Mouse (Mus musculus) forebrain, embryonic 11.5 days (tissue): ENCODE measurements at regions not wholly inside any gene's neighbourhood (a gene's known extent, or its start where the extent isn't known, plus 50 kb on each side); places are given as distances from the start of the nearest gene placed in this dataset.

ENCODE experiments used
- ATAC-seq: fragments of 200-750 bp; cut with Nextera tagmentation; replicated peaks from 2 replicates; pipeline ENCODE4 v1.8.0; 2017; ENCODE audit warnings: moderate TSS enrichment; ENCODE audit not compliant: low FRiP score
- DNase-seq: peaks from one replicate; pipeline ENCODE4 v3.0.0-alpha.2; 2017; ENCODE audit warnings: low spot score
- H3K27ac ChIP-seq: fragments of 300-500 bp; sonication (generic); 2 replicates; pipeline ENCODE4 v1.5.1; 2014; ENCODE audit warnings: low read depth, low read length
- H3K27me3 ChIP-seq: fragments of 300-500 bp; sonication (generic); 2 replicates; pipeline ENCODE4 v1.6.1; 2014; ENCODE audit warnings: mild to moderate bottlenecking, low read length, mixed read lengths; ENCODE audit not compliant: control insufficient read depth, insufficient read depth
- H3K36me3 ChIP-seq: fragments of 300-500 bp; sonication (generic); 2 replicates; pipeline ENCODE4 v1.6.1; 2014; ENCODE audit warnings: mild to moderate bottlenecking, low read length, moderate library complexity, mixed read lengths; ENCODE audit not compliant: control insufficient read depth, insufficient read depth
- H3K4me1 ChIP-seq: fragments of 300-500 bp; sonication (generic); replicated peaks from 2 replicates; pipeline ENCODE4 v1.6.1; 2014; ENCODE audit warnings: low read length, mixed read lengths; ENCODE audit not compliant: control insufficient read depth, insufficient read depth
- H3K4me2 ChIP-seq: fragments of 300-500 bp; sonication (generic); 2 replicates; pipeline ENCODE4 v1.6.1; 2014; ENCODE audit warnings: low read depth, mild to moderate bottlenecking, low read length, moderate library complexity, mixed read lengths; ENCODE audit not compliant: severe bottlenecking
- H3K4me3 ChIP-seq: fragments of 300-500 bp; sonication (generic); 2 replicates; pipeline ENCODE4 v1.5.1; 2014; ENCODE audit warnings: low read depth, low read length
- H3K9ac ChIP-seq: fragments of 300-500 bp; sonication (generic); 2 replicates; pipeline ENCODE4 v1.6.1; 2014; ENCODE audit warnings: low read length
- H3K9me3 ChIP-seq: fragments of 300-500 bp; sonication (generic); 2 replicates; pipeline ENCODE4 v1.6.1; 2016; ENCODE audit warnings: low read length, mixed read lengths; ENCODE audit not compliant: control insufficient read depth
- WGBS: fragments of 180-500 bp; shearing (Covaris S2); extraction: QIAGEN DNeasy Blood & Tissue Kit; methylation state at CpG from one replicate; pipeline ENCODE4 v1.1.7; 2014; 5-methylcytosine and 5-hydroxymethylcytosine counted together

- H3K9ac ChIP-seq: no peak overlapping the region
- 87% methylated on average over 6 of the region's 6 CpGs for WGBS
- H3K27ac ChIP-seq: no peak overlapping the region
- H3K4me1 ChIP-seq: no peaks in the 10 kb centered on the region; the same call in 1 of the 2 replicates
- H3K36me3 ChIP-seq: no peaks in the 10 kb centered on the region
- DNase-seq: no peak
- H3K4me3 ChIP-seq: no peak overlapping the region
- H3K4me2 ChIP-seq: no peak overlapping the region
- H3K9me3 ChIP-seq: no peaks in the 10 kb centered on the region
- no peaks in the 10 kb centered on the region for H3K27me3 ChIP-seq
- ATAC-seq: no peak
These were observed 332.4 kb upstream of the Pbx1 start for GRCm38 (mm10) chr1:168764368-168764895.

GRCm38 (mm10) chr1:168761095-168761494 lies 329.0 kb upstream of the Pbx1 start:
- H3K27me3 ChIP-seq: no peaks in the 10 kb centered on the region
- H3K4me1 ChIP-seq: no peaks in the 10 kb centered on the region; the same call in 1 of the 2 replicates
- 90% methylated on average over 2 of the region's 2 CpGs for WGBS
- no peak overlapping the region for H3K4me3 ChIP-seq
- H3K9ac ChIP-seq: no peak overlapping the region
- H3K9me3 ChIP-seq: no peaks in the 10 kb centered on the region
- DNase-seq: no peak
- no peaks in the 10 kb centered on the region for H3K36me3 ChIP-seq
- no peak for ATAC-seq
- no peak overlapping the region for H3K27ac ChIP-seq
- no peak overlapping the region for H3K4me2 ChIP-seq

DNA sequence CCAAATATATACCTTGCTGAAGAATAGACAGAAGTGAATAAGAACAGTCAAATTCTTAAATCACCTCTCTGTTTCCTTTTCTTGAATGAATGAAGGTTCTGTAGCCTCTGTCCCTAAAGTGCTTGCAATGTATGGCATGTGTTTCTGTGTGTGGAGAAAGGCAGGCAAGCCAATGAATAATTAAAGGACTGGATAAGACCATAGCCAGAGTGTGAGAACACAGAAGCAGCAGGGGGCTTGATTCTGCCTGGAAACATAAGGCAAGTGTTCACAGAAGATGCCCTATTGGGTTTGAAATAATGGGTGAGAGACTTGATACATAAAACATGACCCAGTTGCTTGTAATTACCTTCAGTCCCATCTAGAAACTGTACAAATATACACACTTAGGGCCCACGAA lies 328.2 kb upstream of the Pbx1 start:
- ATAC-seq: no peak
- Histone ChIP-seq H3K9ac (no peak overlapping the region), H3K36me3 (no peaks in the 10 kb centered on the region), H3K4me3 (no peak overlapping the region), H3K27ac (no peak overlapping the region), H3K9me3 (no peaks in the 10 kb centered on the region), H3K27me3 (no peaks in the 10 kb centered on the region), H3K4me1 (no peaks in the 10 kb centered on the region; the same call in 1 of the 2 replicates), H3K4me2 (no peak overlapping the region)
- 48% methylated on average over 1 of the region's 1 CpGs for WGBS
- no peak for DNase-seq

DNA sequence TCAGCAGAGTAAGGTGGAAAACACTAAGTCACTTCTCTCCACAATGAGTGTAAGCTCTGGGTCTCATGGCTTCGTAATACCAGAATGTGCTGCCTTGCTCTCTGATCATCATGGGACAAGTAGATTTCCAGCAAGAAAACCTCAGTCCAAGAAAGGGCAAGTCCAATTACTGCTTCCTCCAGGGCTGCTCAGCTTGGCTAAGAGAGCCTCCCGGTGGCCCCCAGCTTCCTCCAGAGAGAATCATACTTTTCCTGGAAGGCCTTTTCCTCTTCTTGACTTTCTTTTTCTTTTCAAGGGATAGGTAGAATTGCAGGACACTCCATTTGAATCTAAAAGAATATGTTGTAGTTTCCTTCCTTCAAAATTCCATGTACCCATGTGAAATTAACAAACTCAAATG lies 326.8 kb upstream of the Pbx1 start:
- no peaks in the 10 kb centered on the region for H3K9me3 ChIP-seq
- ATAC-seq: no peak
- WGBS: 89% methylated on average over 2 of the region's 2 CpGs
- no peaks in the 10 kb centered on the region for H3K27me3 ChIP-seq
- DNase-seq: no peak
- H3K36me3 ChIP-seq: no peaks in the 10 kb centered on the region
- no peaks in the 10 kb centered on the region; the same call in 1 of the 2 replicates for H3K4me1 ChIP-seq
- no peak overlapping the region for H3K27ac ChIP-seq
- H3K4me2 ChIP-seq: no peak overlapping the region
- H3K4me3 ChIP-seq: no peak overlapping the region
- no peak overlapping the region for H3K9ac ChIP-seq

- Histone ChIP-seq H3K4me1 (no peaks in the 10 kb centered on the region), H3K4me3 (no peak overlapping the region), H3K36me3 (no peaks in the 10 kb centered on the region), H3K9me3 (no peaks in the 10 kb centered on the region), H3K4me2 (no peak overlapping the region), H3K27me3 (no peaks in the 10 kb centered on the region), H3K27ac (no peak overlapping the region), H3K9ac (no peak overlapping the region)
- no peak for DNase-seq
- ATAC-seq: no peak
- WGBS: 60% methylated on average over 7 of the region's 7 CpGs
These were observed 322.1 kb upstream of the Pbx1 start for GRCm38 (mm10) chr1:168754196-168754595.

- ATAC-seq (no peak), DNase-seq (no peak)
- H3K4me3 ChIP-seq: no peak overlapping the region
- H3K27me3 ChIP-seq: no peaks in the 10 kb centered on the region
- no peaks in the 10 kb centered on the region for H3K36me3 ChIP-seq
- H3K4me2 ChIP-seq: no peak overlapping the region
- H3K9me3 ChIP-seq: no peaks in the 10 kb centered on the region
- 83% methylated on average over 1 of the region's 1 CpGs for WGBS
- H3K9ac ChIP-seq: no peak overlapping the region
- H3K27ac ChIP-seq: no peak overlapping the region
- no peaks in the 10 kb centered on the region for H3K4me1 ChIP-seq
These were observed 311.4 kb upstream of the Pbx1 start for GRCm38 (mm10) chr1:168743435-168743834.

GRCm38 (mm10) chr1:168738005-168738404 lies 305.9 kb upstream of the Pbx1 start:
- WGBS: 90% methylated on average over 3 of the region's 3 CpGs
- Histone ChIP-seq H3K9me3 (no peaks in the 10 kb centered on the region), H3K9ac (no peak overlapping the region), H3K4me3 (no peak overlapping the region), H3K4me1 (no peaks in the 10 kb centered on the region), H3K4me2 (no peak overlapping the region), H3K27ac (no peak overlapping the region), H3K36me3 (no peaks in the 10 kb centered on the region), H3K27me3 (no peaks in the 10 kb centered on the region)
- ATAC-seq (no peak), DNase-seq (no peak)

- Histone ChIP-seq H3K36me3 (no peaks in the 10 kb centered on the region), H3K9ac (no peak overlapping the region), H3K9me3 (no peaks in the 10 kb centered on the region), H3K4me1 (no peaks in the 10 kb centered on the region), H3K4me2 (no peak overlapping the region), H3K4me3 (no peak overlapping the region), H3K27me3 (no peaks in the 10 kb centered on the region), H3K27ac (no peak overlapping the region)
- no peak for DNase-seq
- no peak for ATAC-seq
- WGBS: 78% methylated on average over 7 of the region's 7 CpGs
These were observed 305.3 kb upstream of the Pbx1 start for GRCm38 (mm10) chr1:168737277-168737863.

DNA sequence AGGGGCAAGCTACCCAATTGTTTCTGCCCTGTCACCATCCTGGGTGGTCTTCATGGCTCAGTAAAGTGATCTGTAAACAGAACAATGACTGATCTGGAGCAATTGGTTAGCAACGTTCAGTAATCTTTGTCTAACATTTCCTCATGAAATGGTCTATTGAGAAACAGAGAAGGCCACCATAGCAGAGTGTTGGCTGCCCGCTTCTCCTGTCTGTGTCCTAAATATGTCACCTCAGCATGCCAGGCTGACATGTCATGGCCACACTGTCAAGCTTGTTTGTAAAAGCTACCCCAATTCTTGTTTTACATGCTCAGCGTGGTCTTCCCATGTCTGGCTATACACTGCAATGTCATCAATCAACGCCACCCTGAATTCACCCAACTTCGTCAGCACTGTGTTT lies 301.0 kb upstream of the Pbx1 start:
- no peaks in the 10 kb centered on the region for H3K36me3 ChIP-seq
- no peak for DNase-seq
- H3K4me3 ChIP-seq: no peak overlapping the region
- no peak for ATAC-seq
- H3K9ac ChIP-seq: no peak overlapping the region
- WGBS: 79% methylated on average over 5 of the region's 5 CpGs
- no peaks in the 10 kb centered on the region for H3K4me1 ChIP-seq
- no peaks in the 10 kb centered on the region for H3K27me3 ChIP-seq
- H3K4me2 ChIP-seq: no peak overlapping the region
- H3K27ac ChIP-seq: no peak overlapping the region
- no peaks in the 10 kb centered on the region for H3K9me3 ChIP-seq
